Mouse (Mus musculus): ENCODE measurements around the gene 9130213A22Rik.
A peak's percentile ranks its signal among the peaks of the same experiment; 100 is the strongest.

The 9130213A22Rik gene

GRCm38 (mm10) chr11:69073065-69073888 lies 49.1 kb downstream of the 9130213A22Rik start:
- DNase-seq: peak; percentile 94

- DNase-seq: no peak
Observed at GRCm38 (mm10) chr11:69072666-69073064, 49.7 kb downstream of the 9130213A22Rik start.

GRCm38 (mm10) chr11:69072234-69072633 lies 50.2 kb downstream of the 9130213A22Rik start:
- peak; percentile 63 for DNase-seq

GRCm38 (mm10) chr11:69071262-69071661 lies 51.1 kb downstream of the 9130213A22Rik start:
- no peak for DNase-seq

GRCm38 (mm10) chr11:69070590-69071222 lies 51.7 kb downstream of the 9130213A22Rik start, which contains the start of gene Tmem107:
Gene Tmem107 (plus strand): TSS chr11:69070806.
- DNase-seq: peak; percentile 96

GRCm38 (mm10) chr11:69070093-69070492 lies 52.3 kb downstream of the 9130213A22Rik start:
- no peak for DNase-seq
